Mouse (Mus musculus) frontal cortex, adult 2 months (tissue): ENCODE measurements around the gene Ccdc32. TPM values are rescaled to one million over a fixed set of nuclear protein-coding genes. Genes with fewer than 3 reads are reported as not detected.

Experiments
- polyA plus RNA-seq: library from polyadenylated mRNA; depleted of rRNA; stranded (reverse); fragments of >200 nt; gene quantifications from 2 replicates; pipeline ENCODE4 v1.2.3, GENCODE M21; 2012; rRNA removed

Gene Ccdc32
- polyA plus RNA-seq, 1 experiment: 44.2 TPM

Other genes starting within 250 kb of the Ccdc32 start
- gene Disp2, start 249.7 kb downstream of the Ccdc32 start, polyA plus RNA-seq: 114 and 125 TPM in 2 replicates
- 2.9 and 3.2 TPM in 2 replicates for gene Knstrn, start 215.4 kb downstream of the Ccdc32 start, polyA plus RNA-seq
- 126 and 131 TPM in 2 replicates for gene Ivd, start 167.4 kb downstream of the Ccdc32 start, polyA plus RNA-seq
- gene Bahd1, start 129.0 kb downstream of the Ccdc32 start, polyA plus RNA-seq: 25.4 and 26.8 TPM in 2 replicates
- gene Chst14, start 102.9 kb downstream of the Ccdc32 start, polyA plus RNA-seq: 3.2 and 3.3 TPM in 2 replicates
- 4.8 and 6.2 TPM in 2 replicates for gene Rpusd2, start 5.4 kb upstream of the Ccdc32 start, polyA plus RNA-seq
- gene Knl1, start 17.7 kb upstream of the Ccdc32 start, polyA plus RNA-seq: 0.04 and 0.06 TPM in 2 replicates
- 0.84 and 1.4 TPM in 2 replicates for gene Rad51, start 83.4 kb upstream of the Ccdc32 start, polyA plus RNA-seq
- gene Rmdn3, start 127.6 kb upstream of the Ccdc32 start, polyA plus RNA-seq: 56.6 and 59.2 TPM in 2 replicates
- gene Gchfr, start 138.4 kb upstream of the Ccdc32 start, polyA plus RNA-seq: 1.1 and 2.3 TPM in 2 replicates
- gene Gm14137, start 145.1 kb upstream of the Ccdc32 start, polyA plus RNA-seq: 0.57 and 0.58 TPM in 2 replicates
- gene Zfyve19, start 179.2 kb upstream of the Ccdc32 start, polyA plus RNA-seq: 48.3 and 78.0 TPM in 2 replicates
- 35.4 and 40.1 TPM in 2 replicates for gene Dnajc17, start 179.4 kb upstream of the Ccdc32 start, polyA plus RNA-seq
- gene Ppp1r14d, start 200.5 kb upstream of the Ccdc32 start, polyA plus RNA-seq: not detected in 2 replicates
- gene Spint1, start 208.0 kb upstream of the Ccdc32 start, polyA plus RNA-seq: 1.4 and 1.5 TPM in 2 replicates
- 6.2 and 6.5 TPM in 2 replicates for gene Rhov, start 241.9 kb upstream of the Ccdc32 start, polyA plus RNA-seq